Mouse (Mus musculus): Measurements from ENCODE around the gene D130043K22Rik. TPM values are rescaled to one million over a fixed set of nuclear protein-coding genes. Genes with fewer than 3 reads are reported as not detected.
"Not testable (repeated sequence)": the region's sequence is repeated elsewhere in the genome, so short reads cannot be mapped to it uniquely, and the experiment has no call there.

The D130043K22Rik gene
- polyA plus RNA-seq, 1 experiment from 2014 or later, result 0.34 TPM

DNA sequence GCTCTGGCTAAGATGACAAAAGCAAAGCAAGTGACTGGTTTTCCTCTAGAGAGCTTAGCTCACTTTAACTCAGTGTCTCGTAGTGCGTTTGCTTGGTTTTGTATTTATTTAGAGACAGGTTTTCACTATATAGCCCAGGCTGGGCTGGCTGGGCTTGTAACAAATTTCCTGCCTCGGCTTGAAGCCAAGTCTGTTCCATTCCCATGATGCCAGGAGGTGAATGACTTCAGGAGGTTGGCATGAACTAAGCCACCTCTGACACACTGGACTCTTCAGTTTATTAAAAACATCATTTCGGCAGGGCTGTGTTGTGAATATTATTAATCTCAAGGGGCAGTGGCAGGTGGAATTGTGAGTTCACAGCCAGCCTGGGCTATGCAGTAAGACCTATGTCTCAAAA is 19.3 kb upstream of the D130043K22Rik start:
- Histone ChIP-seq H3K4me1 (ENCODE audit: control insufficient read depth, insufficient read depth, low read length) (no peaks in the 10 kb centered on the region), H3K9me3 (replicated peaks; ENCODE audit: control insufficient read depth, low read length) (no peaks in the 10 kb centered on the region), H3K9ac (replicated peaks; ENCODE audit: low read length) (no peak overlapping the region), H3K27me3 (ENCODE audit: control insufficient read depth, insufficient read depth, low read length) (no peaks in the 10 kb centered on the region), H3K27ac (replicated peaks; ENCODE audit: low read depth, low read length) (no peak overlapping the region), H3K4me3 (ENCODE audit: low read depth, low read length) (no peak overlapping the region), H3K4me2 (ENCODE audit: low read depth, low read length) (no peak overlapping the region), H3K36me3 (replicated peaks; ENCODE audit: control insufficient read depth, insufficient read depth, low read depth, low read length) (no peaks in the 10 kb centered on the region)
- ATAC-seq (replicated peaks; ENCODE audit: insufficient number of reproducible peaks, low FRiP score, low TSS enrichment, low read depth) (no peak), DNase-seq (ENCODE audit: low spot score) (no peak)
- 89% methylated on average over 4 of the region's 4 CpGs for WGBS

DNA sequence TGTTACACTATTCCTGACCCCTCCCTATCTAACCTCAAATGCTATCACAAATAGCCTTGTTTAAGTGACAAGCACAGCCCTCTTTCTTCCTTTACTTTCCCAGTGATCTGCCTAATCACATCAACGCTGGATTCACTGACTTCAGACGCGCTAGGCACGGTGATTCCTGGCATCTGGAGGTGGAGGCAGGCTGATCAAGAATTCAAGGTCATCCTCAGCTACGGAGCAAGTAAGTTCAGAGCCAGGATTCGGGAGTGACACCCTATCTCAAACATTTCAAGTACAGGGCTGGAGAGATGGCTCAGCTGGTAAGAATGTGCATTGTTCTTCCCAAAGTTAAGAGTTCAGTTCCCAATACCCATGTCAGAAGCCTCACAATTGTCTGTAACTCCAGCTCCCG is 18.8 kb upstream of the D130043K22Rik start:
- no peak overlapping the region for H3K9ac ChIP-seq (replicated peaks; ENCODE audit: low read length)
- no peaks in the 10 kb centered on the region for H3K4me1 ChIP-seq (ENCODE audit: control insufficient read depth, insufficient read depth, low read length)
- no peak overlapping the region for H3K4me3 ChIP-seq (ENCODE audit: low read depth, low read length)
- H3K36me3 ChIP-seq (replicated peaks; ENCODE audit: control insufficient read depth, insufficient read depth, low read depth, low read length), result no peaks in the 10 kb centered on the region
- no peak for ATAC-seq (replicated peaks; ENCODE audit: insufficient number of reproducible peaks, low FRiP score, low TSS enrichment, low read depth)
- H3K27ac ChIP-seq (replicated peaks; ENCODE audit: low read depth, low read length), result no peak overlapping the region
- DNase-seq (ENCODE audit: low spot score), result no peak
- no peaks in the 10 kb centered on the region for H3K27me3 ChIP-seq (ENCODE audit: control insufficient read depth, insufficient read depth, low read length)
- no peaks in the 10 kb centered on the region for H3K9me3 ChIP-seq (replicated peaks; ENCODE audit: control insufficient read depth, low read length)
- no peak overlapping the region for H3K4me2 ChIP-seq (ENCODE audit: low read depth, low read length)
- WGBS, result 84% methylated on average over 7 of the region's 7 CpGs

DNA sequence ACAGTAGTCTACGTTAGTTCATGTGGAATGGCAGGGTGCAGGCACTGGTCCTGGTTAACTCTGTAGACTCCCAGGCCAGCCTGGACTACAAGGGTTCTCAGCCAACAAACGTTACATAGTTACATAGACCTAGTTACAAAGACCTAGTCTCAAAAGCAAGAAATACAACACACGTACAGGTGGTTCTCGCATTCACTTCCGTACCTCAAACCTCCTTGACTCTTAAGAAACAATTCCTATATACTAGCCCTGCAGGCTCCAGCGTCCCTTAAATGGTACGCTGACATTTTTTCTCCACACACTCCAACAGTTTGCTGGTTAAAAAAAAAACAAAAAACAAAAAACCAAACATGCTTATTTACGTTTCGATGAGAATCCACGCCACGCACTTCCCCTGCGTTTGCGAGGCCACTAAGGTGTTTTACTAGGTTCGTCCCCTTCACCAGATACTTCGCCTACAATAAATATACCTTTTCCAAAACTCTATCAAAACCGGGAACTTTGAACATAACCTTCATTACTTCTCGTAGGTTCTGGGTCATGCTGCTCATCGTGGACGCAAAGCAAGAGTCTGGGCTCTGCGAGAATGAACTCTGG is 14.1 kb upstream of the D130043K22Rik start:
- no peaks in the 10 kb centered on the region for H3K9me3 ChIP-seq (replicated peaks; ENCODE audit: control insufficient read depth, low read length)
- whole genome bisulfite sequencing, result 4% methylated on average over 20 of the region's 20 CpGs
- no peaks in the 10 kb centered on the region for H3K4me1 ChIP-seq (ENCODE audit: control insufficient read depth, insufficient read depth, low read length)
- H3K9ac ChIP-seq (replicated peaks; ENCODE audit: low read length), result peak overlapping the region; percentile 67
- ATAC-seq (replicated peaks; ENCODE audit: insufficient number of reproducible peaks, low FRiP score, low TSS enrichment, low read depth) (no peak), DNase-seq (ENCODE audit: low spot score) (peak; percentile 22)
- no peak overlapping the region for H3K27ac ChIP-seq (replicated peaks; ENCODE audit: low read depth, low read length)
- peak overlapping the region; percentile 52 for H3K4me2 ChIP-seq (ENCODE audit: low read depth, low read length)
- H3K36me3 ChIP-seq (replicated peaks; ENCODE audit: control insufficient read depth, insufficient read depth, low read depth, low read length), result no peaks in the 10 kb centered on the region
- peak overlapping the region; percentile 93 for H3K4me3 ChIP-seq (ENCODE audit: low read depth, low read length)
- no peaks in the 10 kb centered on the region for H3K27me3 ChIP-seq (ENCODE audit: control insufficient read depth, insufficient read depth, low read length)

DNA sequence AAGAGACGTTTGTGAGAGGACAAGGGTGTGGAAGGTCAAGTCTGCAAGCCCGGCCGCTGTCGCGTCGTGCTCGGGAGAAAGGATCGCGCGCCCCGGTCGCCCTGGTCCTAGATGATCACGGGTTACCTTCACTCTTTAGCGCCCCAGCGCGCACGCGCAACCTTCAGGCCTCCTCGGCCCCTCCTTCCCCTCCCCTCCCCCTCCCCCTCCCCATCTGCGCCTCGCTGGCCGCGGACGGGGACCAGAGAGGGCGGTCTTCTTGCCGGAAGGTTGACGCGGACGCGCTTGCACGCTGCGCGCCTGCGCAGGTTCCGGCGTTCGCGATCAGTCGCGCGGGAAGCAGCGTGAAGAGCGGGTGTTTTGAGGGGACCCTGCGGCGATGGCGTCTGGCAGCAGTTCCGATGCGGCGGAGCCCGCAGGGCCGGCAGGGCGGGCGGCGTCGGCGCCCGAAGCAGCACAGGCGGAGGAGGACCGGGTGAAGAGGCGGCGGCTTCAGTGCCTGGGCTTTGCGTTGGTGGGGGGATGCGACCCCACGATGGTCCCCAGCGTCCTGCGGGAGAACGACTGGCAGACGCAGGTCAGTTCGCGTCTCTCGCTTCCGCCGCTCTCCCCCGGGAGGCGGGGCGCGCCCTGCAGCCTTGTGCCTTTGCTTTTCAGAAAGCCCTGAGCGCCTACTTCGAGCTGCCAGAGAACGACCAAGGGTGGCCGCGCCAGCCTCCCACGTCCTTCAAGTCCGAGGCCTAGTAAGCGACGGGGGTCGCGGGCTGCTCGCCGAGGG is 13.4 kb upstream of the D130043K22Rik start, which contains the start of the genes Acot13 and Tdp2:
Gene Acot13 (minus strand): TSS at position 188 of the 778 bp plus-strand sequence.
Gene Tdp2 (plus strand): TSS at position 327 of the 778 bp plus-strand sequence.
- Histone ChIP-seq H3K9me3 (replicated peaks; ENCODE audit: control insufficient read depth, low read length) (no peaks in the 10 kb centered on the region), H3K4me2 (ENCODE audit: low read depth, low read length) (peak within 1 kb of the TSS; percentile 52), H3K27me3 (ENCODE audit: control insufficient read depth, insufficient read depth, low read length) (no peaks in the 10 kb centered on the region), H3K4me3 (ENCODE audit: low read depth, low read length) (peak within 1 kb of the TSS; percentile 93), H3K4me1 (ENCODE audit: control insufficient read depth, insufficient read depth, low read length) (no peaks in the 10 kb centered on the region), H3K9ac (replicated peaks; ENCODE audit: low read length) (peak within 1 kb of the TSS; percentile 94), H3K27ac (replicated peaks; ENCODE audit: low read depth, low read length) (peak within 1 kb of the TSS; percentile 87), H3K36me3 (replicated peaks; ENCODE audit: control insufficient read depth, insufficient read depth, low read depth, low read length) (no peaks in the 10 kb centered on the region; the same call in 1 of the 2 replicates)
- peak; percentile 98 for DNase-seq (ENCODE audit: low spot score)
- ATAC-seq (replicated peaks; ENCODE audit: insufficient number of reproducible peaks, low FRiP score, low TSS enrichment, low read depth), result peak; percentile 96
- under 1% methylated on average over 86 of the region's 90 CpGs for WGBS

DNA sequence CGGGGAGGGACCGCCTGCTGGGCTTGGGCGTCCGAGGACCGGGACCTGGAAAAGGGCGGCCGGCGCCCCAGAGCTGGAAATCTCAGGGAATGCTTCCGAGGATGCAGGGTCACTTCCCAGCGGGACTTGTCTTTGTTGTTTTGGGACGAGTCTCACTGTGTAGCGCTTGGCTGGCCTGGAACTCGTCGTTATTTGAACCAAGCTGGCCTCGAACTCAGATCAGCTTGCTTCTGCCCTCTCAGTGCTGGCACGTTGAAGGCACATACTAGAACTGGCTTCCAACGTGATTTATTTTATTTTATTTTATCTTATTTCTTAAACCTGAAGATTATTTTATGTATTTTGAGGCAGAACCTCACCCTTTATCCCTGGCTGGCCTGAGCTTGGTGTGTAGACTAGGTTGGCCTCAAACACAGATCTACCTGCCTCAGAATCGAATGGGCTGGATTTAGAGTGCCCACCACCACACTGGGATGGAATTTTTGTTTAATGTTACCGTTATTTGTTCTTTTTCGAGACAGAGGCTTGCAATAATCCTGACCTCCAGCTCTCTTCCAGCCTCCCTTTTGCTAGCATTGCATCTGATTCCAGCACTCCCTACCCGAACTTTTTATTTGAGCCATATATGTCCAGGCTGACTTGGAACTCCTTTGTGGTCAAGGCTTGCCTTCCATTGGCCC is 12.7 kb upstream of the D130043K22Rik start:
- Histone ChIP-seq H3K9me3 (replicated peaks; ENCODE audit: control insufficient read depth, low read length) (no peaks in the 10 kb centered on the region), H3K36me3 (replicated peaks; ENCODE audit: control insufficient read depth, insufficient read depth, low read depth, low read length) (no peaks in the 10 kb centered on the region; the same call in 1 of the 2 replicates), H3K27ac (replicated peaks; ENCODE audit: low read depth, low read length) (peak overlapping the region; percentile 87), H3K4me2 (ENCODE audit: low read depth, low read length) (peak overlapping the region; percentile 52), H3K9ac (replicated peaks; ENCODE audit: low read length) (peak overlapping the region; percentile 94), H3K27me3 (ENCODE audit: control insufficient read depth, insufficient read depth, low read length) (no peaks in the 10 kb centered on the region), H3K4me3 (ENCODE audit: low read depth, low read length) (peak overlapping the region; percentile 93), H3K4me1 (ENCODE audit: control insufficient read depth, insufficient read depth, low read length) (no peaks in the 10 kb centered on the region)
- DNase-seq (ENCODE audit: low spot score), result no peak
- 5% methylated on average over 21 of the region's 21 CpGs for WGBS
- no peak for ATAC-seq (replicated peaks; ENCODE audit: insufficient number of reproducible peaks, low FRiP score, low TSS enrichment, low read depth)

DNA sequence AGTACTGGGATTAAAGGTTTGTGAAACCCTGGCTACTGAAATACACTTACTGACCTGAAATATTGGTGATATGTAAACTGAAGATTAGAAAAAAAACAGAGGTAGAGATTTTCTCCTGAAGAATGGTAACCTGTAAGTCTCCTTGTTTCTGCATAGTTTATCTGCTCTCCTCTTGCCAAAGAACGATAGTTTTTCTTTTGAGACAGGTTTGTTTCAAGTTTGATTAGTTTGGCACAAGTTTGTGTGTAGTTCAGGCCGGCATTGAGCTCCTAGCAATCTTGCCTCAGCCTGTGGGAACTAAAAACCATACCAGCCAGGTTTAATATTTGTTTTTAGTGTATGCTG is 12.2 kb upstream of the D130043K22Rik start:
- Histone ChIP-seq H3K27me3 (ENCODE audit: control insufficient read depth, insufficient read depth, low read length) (no peaks in the 10 kb centered on the region), H3K4me1 (ENCODE audit: control insufficient read depth, insufficient read depth, low read length) (no peaks in the 10 kb centered on the region), H3K9ac (replicated peaks; ENCODE audit: low read length) (peak overlapping the region; percentile 94), H3K36me3 (replicated peaks; ENCODE audit: control insufficient read depth, insufficient read depth, low read depth, low read length) (no peaks in the 10 kb centered on the region; the same call in 1 of the 2 replicates), H3K9me3 (replicated peaks; ENCODE audit: control insufficient read depth, low read length) (no peaks in the 10 kb centered on the region), H3K4me3 (ENCODE audit: low read depth, low read length) (peak overlapping the region; percentile 93), H3K27ac (replicated peaks; ENCODE audit: low read depth, low read length) (no peak overlapping the region), H3K4me2 (ENCODE audit: low read depth, low read length) (peak overlapping the region; percentile 52)
- ATAC-seq (replicated peaks; ENCODE audit: insufficient number of reproducible peaks, low FRiP score, low TSS enrichment, low read depth) (no peak), DNase-seq (ENCODE audit: low spot score) (no peak)
- 80% methylated on average over 2 of the region's 2 CpGs for WGBS

DNA sequence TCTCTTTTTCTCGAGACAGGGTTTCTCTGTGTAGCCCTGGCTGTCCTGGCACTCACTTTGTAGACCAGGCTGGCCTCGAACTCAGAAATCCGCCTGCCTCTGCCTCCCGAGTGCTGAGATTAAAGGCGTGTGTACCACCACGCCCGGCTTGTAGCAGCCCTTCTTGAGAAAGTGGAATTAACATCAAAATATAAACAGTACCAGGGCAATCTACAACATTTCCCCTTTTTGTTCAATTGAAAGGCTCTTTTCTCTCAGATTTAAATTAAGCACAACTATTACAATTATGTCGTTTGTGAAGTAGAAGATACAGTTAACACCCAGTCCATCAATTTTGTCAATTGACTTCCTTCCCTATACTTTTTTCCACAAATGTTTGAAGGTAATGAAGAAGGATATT is 7.2 kb upstream of the D130043K22Rik start:
- not testable (repeated sequence) for H3K4me3 ChIP-seq (ENCODE audit: low read depth, low read length); H3K9me3 ChIP-seq (replicated peaks; ENCODE audit: control insufficient read depth, low read length); H3K36me3 ChIP-seq (replicated peaks; ENCODE audit: control insufficient read depth, insufficient read depth, low read depth, low read length); H3K27me3 ChIP-seq (ENCODE audit: control insufficient read depth, insufficient read depth, low read length); H3K4me1 ChIP-seq (ENCODE audit: control insufficient read depth, insufficient read depth, low read length); H3K27ac ChIP-seq (replicated peaks; ENCODE audit: low read depth, low read length); DNase-seq (ENCODE audit: low spot score); H3K9ac ChIP-seq (replicated peaks; ENCODE audit: low read length); H3K4me2 ChIP-seq (ENCODE audit: low read depth, low read length); ATAC-seq (replicated peaks; ENCODE audit: insufficient number of reproducible peaks, low FRiP score, low TSS enrichment, low read depth)
- WGBS, result 98% methylated on average over 8 of the region's 8 CpGs

DNA sequence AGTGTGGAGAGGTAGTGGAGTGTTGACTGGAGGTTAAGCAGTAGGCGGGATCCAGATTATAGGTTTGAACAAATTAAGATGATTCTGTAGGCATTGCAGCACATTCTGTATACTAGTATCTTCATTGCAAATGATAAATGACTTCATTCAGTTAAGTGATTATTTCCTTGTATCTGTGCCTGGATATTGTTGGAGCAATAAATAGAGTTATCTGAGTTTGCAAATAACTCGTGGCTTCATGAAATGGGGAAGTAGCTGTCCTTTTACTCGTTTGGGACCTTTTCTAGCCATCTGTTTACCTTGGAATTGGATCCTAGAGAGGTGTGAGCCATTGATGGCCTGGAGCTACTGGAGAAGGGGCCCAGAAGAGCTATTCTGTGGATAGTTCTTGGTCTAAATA is 5.1 kb upstream of the D130043K22Rik start:
- Histone ChIP-seq H3K36me3 (replicated peaks; ENCODE audit: control insufficient read depth, insufficient read depth, low read depth, low read length) (no peaks in the 10 kb centered on the region; the same call in 1 of the 2 replicates), H3K4me1 (ENCODE audit: control insufficient read depth, insufficient read depth, low read length) (no peaks in the 10 kb centered on the region), H3K27ac (replicated peaks; ENCODE audit: low read depth, low read length) (no peak overlapping the region), H3K4me2 (ENCODE audit: low read depth, low read length) (no peak overlapping the region), H3K9ac (replicated peaks; ENCODE audit: low read length) (no peak overlapping the region), H3K27me3 (ENCODE audit: control insufficient read depth, insufficient read depth, low read length) (no peaks in the 10 kb centered on the region), H3K9me3 (replicated peaks; ENCODE audit: control insufficient read depth, low read length) (no peaks in the 10 kb centered on the region), H3K4me3 (ENCODE audit: low read depth, low read length) (no peak overlapping the region)
- ATAC-seq (replicated peaks; ENCODE audit: insufficient number of reproducible peaks, low FRiP score, low TSS enrichment, low read depth) (no peak), DNase-seq (ENCODE audit: low spot score) (no peak)
- WGBS, result 76% methylated on average over 3 of the region's 3 CpGs
